Mouse (Mus musculus): ENCODE data around the gene 1700013F07Rik. TPM values are rescaled to one million over a fixed set of nuclear protein-coding genes. Genes with fewer than 3 reads are reported as not detected.
"Not testable (repeated sequence)": the region's sequence is repeated elsewhere in the genome, so short reads cannot be mapped to it uniquely, and the experiment has no call there.

Gene 1700013F07Rik
- polyA plus RNA-seq (2014; fragmentation: Nextera tagmentation; extraction: Ambion mirVana), result not detected in 2 replicates

GRCm38 (mm10) chr3:108533951-108534350 lies at the start of gene 1700013F07Rik:
TSS of gene 1700013F07Rik (plus strand) at chr3:108534150.
- Histone ChIP-seq H3K4me2 (no peak within 1 kb of the TSS), H3K4me1 (ENCODE audit: control insufficient read depth, insufficient read depth, low read length) (peaks cover 12% of the 10 kb centered on the region; the same call in 1 of the 2 replicates), H3K4me3 (ENCODE audit: low read depth, low read length) (no peak within 1 kb of the TSS), H3K36me3 (ENCODE audit: control insufficient read depth, insufficient read depth, low read length) (no peaks in the 10 kb centered on the region), H3K27me3 (ENCODE audit: control insufficient read depth, insufficient read depth, low read length) (peaks cover 18% of the 10 kb centered on the region), H3K27ac (ENCODE audit: low read depth, low read length) (no peak within 1 kb of the TSS), H3K9ac (ENCODE audit: low read depth, low read length) (no peak within 1 kb of the TSS), H3K9me3 (replicated peaks; ENCODE audit: control insufficient read depth, low read length) (no peaks in the 10 kb centered on the region)
- WGBS (ENCODE audit: insufficient replicate concordance), result 76% methylated on average over 6 of the region's 6 CpGs
- ATAC-seq (replicated peaks; ENCODE audit: insufficient number of reproducible peaks, low FRiP score, low TSS enrichment), result no peak

DNA sequence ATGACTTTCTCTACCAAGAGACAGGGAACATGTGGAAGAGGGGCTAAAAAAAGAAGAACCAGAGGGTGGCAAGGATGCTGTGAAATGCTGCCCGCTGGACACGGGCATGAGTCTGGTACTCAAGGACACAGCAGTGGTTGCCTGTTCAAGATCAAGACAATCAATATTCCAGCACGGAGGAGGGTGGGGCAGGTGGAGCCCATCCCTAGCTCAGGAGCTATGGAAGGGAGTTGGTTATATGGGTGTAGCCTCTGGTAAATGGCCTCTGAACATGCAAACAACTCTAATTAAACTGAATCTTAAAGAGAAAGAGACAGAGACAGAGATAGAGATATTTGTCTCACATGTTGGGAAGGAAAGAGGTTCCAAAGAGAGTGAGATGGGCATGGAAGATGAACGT lies 49.2 kb upstream of the 1700013F07Rik start:
- 78% methylated on average over 4 of the region's 4 CpGs for WGBS (ENCODE audit: insufficient replicate concordance)
- Histone ChIP-seq H3K27me3 (ENCODE audit: control insufficient read depth, insufficient read depth, low read length) (no peaks in the 10 kb centered on the region), H3K9ac (ENCODE audit: low read depth, low read length) (no peak overlapping the region), H3K9me3 (replicated peaks; ENCODE audit: control insufficient read depth, low read length) (no peaks in the 10 kb centered on the region; the same call in 1 of the 2 replicates), H3K4me2 (no peak overlapping the region), H3K4me3 (ENCODE audit: low read depth, low read length) (no peak overlapping the region), H3K36me3 (ENCODE audit: control insufficient read depth, insufficient read depth, low read length) (no peaks in the 10 kb centered on the region), H3K4me1 (ENCODE audit: control insufficient read depth, insufficient read depth, low read length) (no peaks in the 10 kb centered on the region), H3K27ac (ENCODE audit: low read depth, low read length) (no peak overlapping the region)
- ATAC-seq (replicated peaks; ENCODE audit: insufficient number of reproducible peaks, low FRiP score, low TSS enrichment), result no peak

- Histone ChIP-seq H3K4me1 (ENCODE audit: control insufficient read depth, insufficient read depth, low read length) (no peaks in the 10 kb centered on the region), H3K9me3 (replicated peaks; ENCODE audit: control insufficient read depth, low read length) (no peaks in the 10 kb centered on the region; the same call in 1 of the 2 replicates), H3K36me3 (ENCODE audit: control insufficient read depth, insufficient read depth, low read length) (no peaks in the 10 kb centered on the region), H3K4me3 (ENCODE audit: low read depth, low read length) (no peak overlapping the region), H3K9ac (ENCODE audit: low read depth, low read length) (no peak overlapping the region), H3K27me3 (ENCODE audit: control insufficient read depth, insufficient read depth, low read length) (no peaks in the 10 kb centered on the region), H3K4me2 (no peak overlapping the region), H3K27ac (ENCODE audit: low read depth, low read length) (no peak overlapping the region)
- WGBS (ENCODE audit: insufficient replicate concordance), result 36% methylated on average over 3 of the region's 3 CpGs
- ATAC-seq (replicated peaks; ENCODE audit: insufficient number of reproducible peaks, low FRiP score, low TSS enrichment), result no peak
Measured at GRCm38 (mm10) chr3:108489968-108490367, 44.0 kb upstream of the 1700013F07Rik start.

GRCm38 (mm10) chr3:108494861-108495474 lies 39.0 kb upstream of the 1700013F07Rik start:
- Histone ChIP-seq H3K36me3 (ENCODE audit: control insufficient read depth, insufficient read depth, low read length) (no peaks in the 10 kb centered on the region), H3K9ac (ENCODE audit: low read depth, low read length) (no peak overlapping the region), H3K27ac (ENCODE audit: low read depth, low read length) (no peak overlapping the region), H3K4me3 (ENCODE audit: low read depth, low read length) (no peak overlapping the region), H3K4me2 (no peak overlapping the region), H3K27me3 (ENCODE audit: control insufficient read depth, insufficient read depth, low read length) (no peaks in the 10 kb centered on the region), H3K9me3 (replicated peaks; ENCODE audit: control insufficient read depth, low read length) (no peaks in the 10 kb centered on the region), H3K4me1 (ENCODE audit: control insufficient read depth, insufficient read depth, low read length) (peaks cover 5% of the 10 kb centered on the region; the same call in 1 of the 2 replicates)
- WGBS (ENCODE audit: insufficient replicate concordance), result 71% methylated on average over 9 of the region's 9 CpGs
- no peak for ATAC-seq (replicated peaks; ENCODE audit: insufficient number of reproducible peaks, low FRiP score, low TSS enrichment)

- Histone ChIP-seq H3K36me3 (ENCODE audit: control insufficient read depth, insufficient read depth, low read length) (no peaks in the 10 kb centered on the region), H3K27me3 (ENCODE audit: control insufficient read depth, insufficient read depth, low read length) (no peaks in the 10 kb centered on the region), H3K4me2 (no peak overlapping the region), H3K4me1 (ENCODE audit: control insufficient read depth, insufficient read depth, low read length) (peaks cover 5% of the 10 kb centered on the region; the same call in 1 of the 2 replicates), H3K9me3 (replicated peaks; ENCODE audit: control insufficient read depth, low read length) (no peaks in the 10 kb centered on the region), H3K27ac (ENCODE audit: low read depth, low read length) (no peak overlapping the region), H3K9ac (ENCODE audit: low read depth, low read length) (no peak overlapping the region), H3K4me3 (ENCODE audit: low read depth, low read length) (no peak overlapping the region)
- ATAC-seq (replicated peaks; ENCODE audit: insufficient number of reproducible peaks, low FRiP score, low TSS enrichment), result no peak
- WGBS (ENCODE audit: insufficient replicate concordance), result 35% methylated on average over 4 of the region's 4 CpGs
Measured at GRCm38 (mm10) chr3:108495486-108495885, 38.5 kb upstream of the 1700013F07Rik start.

- WGBS (ENCODE audit: insufficient replicate concordance), result 29% methylated on average over 9 of the region's 9 CpGs
- Histone ChIP-seq H3K27me3 (ENCODE audit: control insufficient read depth, insufficient read depth, low read length) (no peaks in the 10 kb centered on the region), H3K27ac (ENCODE audit: low read depth, low read length) (no peak overlapping the region), H3K9ac (ENCODE audit: low read depth, low read length) (no peak overlapping the region; the same call in 1 of the 2 replicates), H3K4me3 (ENCODE audit: low read depth, low read length) (no peak overlapping the region), H3K4me1 (ENCODE audit: control insufficient read depth, insufficient read depth, low read length) (peaks cover 5% of the 10 kb centered on the region; the same call in 1 of the 2 replicates), H3K4me2 (no peak overlapping the region; the same call in 1 of the 2 replicates), H3K9me3 (replicated peaks; ENCODE audit: control insufficient read depth, low read length) (no peaks in the 10 kb centered on the region), H3K36me3 (ENCODE audit: control insufficient read depth, insufficient read depth, low read length) (no peaks in the 10 kb centered on the region)
- ATAC-seq (replicated peaks; ENCODE audit: insufficient number of reproducible peaks, low FRiP score, low TSS enrichment), result no peak
Measured at GRCm38 (mm10) chr3:108497602-108498001, 36.3 kb upstream of the 1700013F07Rik start.

- Histone ChIP-seq H3K27me3 (ENCODE audit: control insufficient read depth, insufficient read depth, low read length) (no peaks in the 10 kb centered on the region), H3K27ac (ENCODE audit: low read depth, low read length) (no peak overlapping the region), H3K4me3 (ENCODE audit: low read depth, low read length) (no peak overlapping the region), H3K9ac (ENCODE audit: low read depth, low read length) (no peak overlapping the region), H3K4me1 (ENCODE audit: control insufficient read depth, insufficient read depth, low read length) (peaks cover 5% of the 10 kb centered on the region; the same call in 1 of the 2 replicates), H3K4me2 (no peak overlapping the region), H3K9me3 (replicated peaks; ENCODE audit: control insufficient read depth, low read length) (no peaks in the 10 kb centered on the region), H3K36me3 (ENCODE audit: control insufficient read depth, insufficient read depth, low read length) (no peaks in the 10 kb centered on the region)
- WGBS (ENCODE audit: insufficient replicate concordance), result 70% methylated on average over 8 of the region's 8 CpGs
- no peak for ATAC-seq (replicated peaks; ENCODE audit: insufficient number of reproducible peaks, low FRiP score, low TSS enrichment)
Measured at GRCm38 (mm10) chr3:108499826-108500225, 34.1 kb upstream of the 1700013F07Rik start.

DNA sequence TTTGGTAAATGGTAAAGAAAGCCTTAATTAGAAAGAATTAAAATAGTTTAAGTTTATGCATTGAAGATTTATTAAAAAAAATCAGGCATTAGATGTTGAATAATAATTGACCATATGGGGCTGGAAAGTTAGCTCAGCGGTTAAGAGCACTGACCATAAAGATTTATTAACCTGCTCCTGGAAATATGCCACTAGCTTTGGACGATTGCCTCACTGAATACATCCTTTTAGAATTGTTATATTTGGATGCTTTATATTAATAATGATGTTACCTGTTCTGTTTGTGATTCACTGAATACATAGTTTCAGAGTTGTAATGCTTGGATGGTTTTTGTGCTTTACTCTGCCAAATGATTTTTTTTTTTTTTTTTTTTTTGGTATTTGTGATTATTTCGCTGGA lies 32.5 kb upstream of the 1700013F07Rik start:
- H3K27me3 ChIP-seq (ENCODE audit: control insufficient read depth, insufficient read depth, low read length), result not testable (repeated sequence)

GRCm38 (mm10) chr3:108503908-108504307 lies 30.0 kb upstream of the 1700013F07Rik start:
- no peak overlapping the region for H3K4me3 ChIP-seq (ENCODE audit: low read depth, low read length)
- no peak for ATAC-seq (replicated peaks; ENCODE audit: insufficient number of reproducible peaks, low FRiP score, low TSS enrichment)
- H3K9ac ChIP-seq (ENCODE audit: low read depth, low read length), result no peak overlapping the region
- no peaks in the 10 kb centered on the region for H3K9me3 ChIP-seq (replicated peaks; ENCODE audit: control insufficient read depth, low read length)
- no peak overlapping the region for H3K27ac ChIP-seq (ENCODE audit: low read depth, low read length)
- H3K36me3 ChIP-seq (ENCODE audit: control insufficient read depth, insufficient read depth, low read length), result no peaks in the 10 kb centered on the region
- H3K4me2 ChIP-seq, result no peak overlapping the region
- H3K4me1 ChIP-seq (ENCODE audit: control insufficient read depth, insufficient read depth, low read length), result no peaks in the 10 kb centered on the region
- 74% methylated on average over 4 of the region's 4 CpGs for WGBS (ENCODE audit: insufficient replicate concordance)
- no peaks in the 10 kb centered on the region for H3K27me3 ChIP-seq (ENCODE audit: control insufficient read depth, insufficient read depth, low read length)

More for the DNA sequence above, 32.5 kb upstream of the 1700013F07Rik start:
- H3K9ac ChIP-seq (ENCODE audit: low read depth, low read length); H3K4me1 ChIP-seq (ENCODE audit: control insufficient read depth, insufficient read depth, low read length); H3K4me3 ChIP-seq (ENCODE audit: low read depth, low read length); H3K4me2 ChIP-seq; ATAC-seq (replicated peaks; ENCODE audit: insufficient number of reproducible peaks, low FRiP score, low TSS enrichment); H3K9me3 ChIP-seq (replicated peaks; ENCODE audit: control insufficient read depth, low read length); H3K27ac ChIP-seq (ENCODE audit: low read depth, low read length); H3K36me3 ChIP-seq (ENCODE audit: control insufficient read depth, insufficient read depth, low read length): not testable (repeated sequence)
- 82% methylated on average over 3 of the region's 3 CpGs for WGBS (ENCODE audit: insufficient replicate concordance)

Measured in heart, embryonic 11.5 days (tissue).